Mouse (Mus musculus): ENCODE measurements around the gene Gm6993.

The Gm6993 gene

GRCm38 (mm10) chr12:31240470-31240869 is at the start of gene Gm6993:
Gene Gm6993, plus strand, starts transcription at chr12:31240770.
- no peak for DNase-seq

DNA sequence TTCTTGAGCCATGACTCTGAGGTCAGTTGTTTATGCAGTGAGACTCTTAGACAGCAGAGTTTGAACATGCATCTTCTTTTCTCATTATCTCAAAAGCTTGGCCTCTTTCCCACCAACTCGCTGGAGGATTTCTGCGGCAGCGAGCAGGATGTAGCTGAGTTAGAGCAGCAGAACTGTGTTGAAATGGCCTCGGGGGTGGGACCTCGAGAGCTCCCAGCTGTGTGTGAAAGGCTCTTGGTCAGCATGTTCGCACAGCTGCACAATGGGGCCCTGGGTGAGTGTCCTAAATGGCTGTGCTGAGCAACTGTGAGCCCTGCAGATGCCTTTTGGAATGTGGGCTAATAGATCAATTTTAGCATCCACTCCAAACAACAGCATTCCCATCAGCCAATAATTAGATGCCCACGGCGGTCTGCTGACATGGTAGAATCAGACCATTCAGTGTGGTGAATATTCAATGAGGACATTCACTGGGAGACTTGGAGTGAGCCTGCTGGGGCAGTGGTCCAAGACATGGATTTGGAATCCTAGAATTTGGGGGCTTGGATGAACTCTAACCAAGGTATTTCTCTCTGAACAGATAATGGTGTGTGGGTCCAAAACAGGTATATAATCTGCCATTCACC is 49.1 kb upstream of the Gm6993 start:
- DNase-seq, result no peak

GRCm38 (mm10) chr12:31202509-31202908 is 38.1 kb upstream of the Gm6993 start:
- DNase-seq, result no peak

DNA sequence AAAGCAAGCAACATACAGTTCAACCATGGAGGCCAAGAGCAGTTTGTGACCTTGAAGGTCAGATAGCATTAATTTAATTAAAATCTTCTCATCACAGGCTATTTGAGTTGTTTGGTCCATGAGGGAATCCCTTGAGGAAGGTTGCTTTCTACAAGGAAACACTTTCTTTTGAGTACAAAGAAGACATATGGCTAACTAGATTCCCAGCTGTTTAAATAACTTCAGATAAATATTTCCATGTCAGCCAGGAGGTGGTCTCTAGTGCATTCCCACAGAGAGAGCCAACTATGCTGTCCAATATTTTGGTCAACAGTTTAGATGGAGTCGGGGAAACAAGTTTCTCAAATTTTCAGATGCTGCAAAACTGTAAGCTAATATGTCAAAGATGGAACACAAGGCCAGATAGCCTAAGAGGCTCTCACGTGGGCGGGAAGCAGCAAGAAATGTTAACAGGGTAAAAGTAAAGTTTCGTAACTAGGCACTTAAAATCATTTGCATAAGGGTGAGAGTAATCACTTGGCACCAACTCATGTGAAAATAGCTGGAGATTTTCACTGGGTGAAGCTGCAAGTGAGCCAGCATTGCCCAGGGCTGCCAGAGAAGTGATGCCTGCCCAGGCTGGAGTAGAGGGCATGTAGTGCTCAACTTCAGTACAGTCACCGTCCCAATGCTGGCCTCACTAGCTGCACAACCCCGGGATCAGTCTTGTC is 36.7 kb upstream of the Gm6993 start:
- no peak for DNase-seq

DNA sequence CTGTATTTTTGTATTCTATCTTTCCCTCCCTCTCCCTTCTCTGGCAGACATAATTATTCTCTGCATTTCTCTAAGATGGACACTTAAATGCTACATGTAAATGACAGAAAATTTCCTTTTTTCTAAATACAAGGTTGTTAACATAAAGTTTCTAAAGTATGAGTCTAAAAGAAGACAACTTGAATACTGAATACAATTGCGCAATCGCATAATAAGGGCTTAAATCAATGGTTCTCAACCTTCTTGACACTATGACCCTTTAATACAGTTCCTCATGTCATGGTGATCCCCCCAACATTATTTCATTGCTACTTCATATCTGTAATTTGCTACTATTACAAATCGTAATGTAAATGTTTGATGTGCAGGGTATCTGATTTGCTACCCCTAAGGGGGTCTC is 35.7 kb upstream of the Gm6993 start:
- no peak for DNase-seq

- DNase-seq, result no peak
Observed at GRCm38 (mm10) chr12:31205983-31206633, 34.5 kb upstream of the Gm6993 start.

DNA sequence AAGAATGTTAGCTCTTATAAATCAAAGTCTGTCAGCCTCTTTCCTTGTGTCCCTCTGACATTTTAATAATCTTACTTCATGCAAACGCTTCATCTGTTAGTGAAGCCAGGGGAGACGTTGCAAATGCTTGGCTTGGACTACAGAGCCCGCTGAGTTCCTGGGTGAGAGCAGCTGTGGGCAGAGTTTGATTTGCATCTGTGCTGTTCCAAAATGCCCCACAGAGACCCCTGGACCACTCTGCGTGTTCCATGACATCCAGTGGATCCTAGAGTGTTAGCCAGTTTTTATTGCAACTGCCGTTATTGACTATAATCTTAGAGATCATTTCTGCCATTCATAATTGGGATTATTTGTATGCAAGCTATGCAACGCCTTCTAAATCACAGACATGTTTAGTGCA is 31.8 kb upstream of the Gm6993 start:
- DNase-seq, result no peak

GRCm38 (mm10) chr12:31209377-31209805 is 31.2 kb upstream of the Gm6993 start:
- no peak for DNase-seq

- no peak for DNase-seq
Observed at GRCm38 (mm10) chr12:31213556-31213955, 27.0 kb upstream of the Gm6993 start.

- no peak for DNase-seq
Observed at GRCm38 (mm10) chr12:31215003-31215402, 25.6 kb upstream of the Gm6993 start.

DNA sequence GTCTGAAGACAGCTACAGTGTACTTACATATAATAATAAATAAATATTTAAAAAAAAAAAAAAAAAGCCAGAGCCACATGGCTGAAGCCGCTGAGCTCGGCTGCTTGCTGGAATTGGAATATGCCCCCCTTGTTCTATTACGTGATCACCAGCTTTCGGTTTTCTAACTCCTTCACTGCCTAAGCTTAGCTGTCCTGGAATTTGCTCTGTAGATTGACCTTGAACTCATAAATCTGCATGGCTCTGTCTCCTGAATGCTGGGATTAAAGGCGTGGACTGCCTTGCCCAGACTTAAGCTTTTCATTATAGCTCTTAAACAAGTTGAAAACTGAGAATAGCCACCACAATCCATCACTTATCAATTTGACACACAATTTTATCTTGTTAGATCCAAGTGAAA is 23.3 kb upstream of the Gm6993 start:
- DNase-seq, result no peak

- no peak for DNase-seq
Observed at GRCm38 (mm10) chr12:31218774-31219173, 21.8 kb upstream of the Gm6993 start.

DNA sequence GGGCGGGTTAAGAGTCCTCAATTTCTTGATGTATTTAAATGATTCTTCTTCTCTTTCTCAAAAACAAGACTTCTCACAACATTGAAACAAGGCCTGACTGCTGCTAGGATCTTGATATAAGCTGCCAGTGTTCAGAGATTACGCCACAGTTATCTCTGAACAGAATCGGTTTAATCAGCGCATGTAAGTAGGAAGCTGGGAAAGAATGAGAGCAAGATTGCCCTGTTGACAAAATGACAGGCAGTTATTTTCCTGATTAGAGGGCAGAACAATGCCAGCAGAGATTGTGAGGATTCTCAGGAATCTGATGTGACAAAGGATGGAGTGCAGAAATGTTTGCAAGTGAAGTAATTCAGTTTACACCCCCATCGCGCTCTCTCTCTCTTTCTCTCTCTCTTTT is 19.0 kb upstream of the Gm6993 start:
- no peak for DNase-seq

- DNase-seq, result no peak
Observed at GRCm38 (mm10) chr12:31222282-31222681, 18.3 kb upstream of the Gm6993 start.

DNA sequence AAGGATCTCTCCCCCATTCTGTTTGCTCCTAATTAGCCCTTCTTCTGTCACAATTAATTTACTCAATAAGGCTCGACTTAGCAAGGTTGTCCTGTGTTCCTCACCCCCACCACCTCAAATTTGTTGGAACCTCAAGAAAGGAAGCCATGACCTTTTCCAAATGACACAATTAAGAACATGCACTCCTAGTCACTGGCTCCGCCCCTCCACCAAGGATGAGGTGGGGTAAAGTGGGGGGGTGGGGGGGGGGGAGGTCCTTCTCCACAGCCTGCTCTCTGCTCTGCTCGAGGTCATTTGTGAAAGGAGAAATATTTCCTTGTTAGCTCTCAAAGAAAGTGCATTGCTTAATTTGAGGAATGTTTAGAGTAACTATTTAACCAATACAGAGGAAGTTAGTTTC is 17.8 kb upstream of the Gm6993 start:
- DNase-seq, result no peak

DNA sequence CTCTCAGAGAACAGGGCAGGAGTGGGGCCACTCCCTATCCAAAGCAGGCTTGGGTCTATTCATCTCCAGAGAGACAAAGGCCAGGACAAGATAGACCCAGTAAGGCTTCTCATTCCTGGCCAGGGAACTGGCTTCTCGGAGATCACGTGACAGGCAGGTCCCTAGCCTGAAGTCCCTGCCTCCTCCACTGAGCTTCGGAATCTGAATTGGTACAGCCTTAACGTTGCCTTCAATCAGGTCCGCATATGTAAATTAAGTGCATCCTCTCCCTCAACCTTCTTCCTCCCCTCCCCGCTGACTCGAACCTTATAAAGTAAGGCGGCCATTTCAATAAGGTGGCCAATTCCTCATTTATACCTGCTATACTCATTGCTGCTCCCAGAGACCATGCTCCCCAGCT is 15.1 kb upstream of the Gm6993 start:
- DNase-seq, result no peak

DNA sequence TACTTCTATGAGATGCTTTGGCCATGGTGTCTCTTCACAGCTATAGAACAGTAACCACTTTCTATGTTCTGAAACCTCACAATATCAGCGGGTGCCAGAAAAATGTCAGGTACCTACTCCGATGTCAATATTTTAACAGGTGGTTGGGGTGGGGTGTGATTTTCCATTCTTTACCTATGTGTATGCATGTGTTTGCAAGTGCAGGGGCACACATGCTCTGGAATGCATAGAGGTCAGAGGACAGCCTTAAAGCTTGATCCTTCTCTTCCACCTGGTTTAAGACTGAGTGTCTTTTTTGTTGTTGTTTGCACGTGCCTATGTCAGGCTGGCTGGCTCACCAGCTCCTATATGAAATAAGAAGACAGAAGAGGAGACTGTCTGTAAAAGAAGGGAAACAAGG is 13.4 kb upstream of the Gm6993 start:
- DNase-seq, result no peak

DNA sequence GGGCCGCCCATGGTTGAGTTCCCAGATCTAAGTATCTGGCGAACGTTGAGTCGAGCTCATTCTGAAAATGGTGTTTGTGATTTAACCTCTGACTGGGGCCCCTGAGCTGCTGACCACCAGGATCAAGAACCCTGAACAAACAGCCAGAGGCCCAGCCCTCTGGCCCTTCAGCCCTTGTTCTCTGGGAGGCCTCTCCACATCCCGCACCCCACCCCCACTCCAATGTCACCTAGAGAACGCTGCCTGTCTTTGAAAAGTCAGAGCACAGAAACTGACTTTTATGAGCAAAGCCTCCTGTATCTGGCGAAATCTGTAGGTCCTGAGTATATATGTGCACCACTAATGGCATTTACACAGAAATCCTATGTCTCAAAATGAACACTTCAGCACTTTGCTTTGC is 11.7 kb upstream of the Gm6993 start:
- DNase-seq, result no peak

GRCm38 (mm10) chr12:31232635-31233034 is 7.9 kb upstream of the Gm6993 start:
- no peak for DNase-seq

DNA sequence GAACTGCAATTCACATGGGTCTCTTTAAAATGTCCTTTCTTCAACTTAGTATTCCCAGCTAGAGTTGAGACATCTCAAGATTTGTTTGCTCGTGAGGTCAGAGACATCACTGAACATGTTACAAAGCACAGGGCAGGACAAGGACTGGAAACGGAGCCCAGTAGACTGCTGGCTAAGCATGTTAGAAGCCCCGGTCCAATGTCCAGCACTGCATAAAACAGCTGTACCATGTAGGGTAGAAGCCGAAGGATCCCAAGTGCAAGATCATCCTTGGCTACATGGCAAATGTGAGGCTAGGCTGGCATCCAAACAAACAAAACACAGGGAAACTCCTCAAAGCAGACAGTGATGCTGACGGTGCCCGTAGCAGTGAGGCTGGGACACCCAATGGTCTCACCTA is 5.6 kb upstream of the Gm6993 start:
- no peak for DNase-seq

DNA sequence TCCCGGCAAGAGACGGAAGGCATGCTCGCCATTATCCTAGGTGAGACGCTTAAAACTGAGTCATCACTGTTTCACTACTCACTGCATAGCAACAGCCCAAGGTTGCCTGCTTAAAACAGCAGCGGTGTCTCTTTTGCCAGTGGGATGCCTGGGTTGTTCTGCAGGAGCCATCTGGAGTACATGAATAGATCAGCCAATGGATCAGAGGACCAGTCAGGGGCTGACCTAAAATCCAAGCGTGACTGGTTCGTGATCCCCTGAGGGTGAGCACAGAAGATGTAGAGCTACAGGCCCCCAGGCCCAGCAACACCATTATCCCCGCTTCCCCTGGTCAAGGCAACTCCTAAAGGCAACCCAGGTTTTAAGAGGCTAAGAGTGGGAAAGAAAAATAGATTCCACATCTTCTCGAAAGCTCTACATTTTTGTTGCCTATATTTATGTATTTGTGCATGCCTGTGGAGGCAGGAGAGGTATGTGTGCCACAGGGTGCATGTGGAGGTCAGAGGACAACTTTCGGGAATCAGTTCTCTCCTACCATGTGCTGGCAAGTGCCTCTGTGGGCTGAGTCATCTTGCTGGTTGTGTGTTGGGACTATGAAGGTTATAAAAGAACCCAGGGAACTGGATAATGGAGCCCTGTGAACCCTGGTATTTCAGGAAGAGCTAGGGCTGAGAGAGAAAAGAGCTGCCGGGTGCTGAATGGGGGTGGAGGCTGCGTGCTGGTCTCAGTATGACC is 3.5 kb upstream of the Gm6993 start:
- peak; percentile 43 for DNase-seq

DNA sequence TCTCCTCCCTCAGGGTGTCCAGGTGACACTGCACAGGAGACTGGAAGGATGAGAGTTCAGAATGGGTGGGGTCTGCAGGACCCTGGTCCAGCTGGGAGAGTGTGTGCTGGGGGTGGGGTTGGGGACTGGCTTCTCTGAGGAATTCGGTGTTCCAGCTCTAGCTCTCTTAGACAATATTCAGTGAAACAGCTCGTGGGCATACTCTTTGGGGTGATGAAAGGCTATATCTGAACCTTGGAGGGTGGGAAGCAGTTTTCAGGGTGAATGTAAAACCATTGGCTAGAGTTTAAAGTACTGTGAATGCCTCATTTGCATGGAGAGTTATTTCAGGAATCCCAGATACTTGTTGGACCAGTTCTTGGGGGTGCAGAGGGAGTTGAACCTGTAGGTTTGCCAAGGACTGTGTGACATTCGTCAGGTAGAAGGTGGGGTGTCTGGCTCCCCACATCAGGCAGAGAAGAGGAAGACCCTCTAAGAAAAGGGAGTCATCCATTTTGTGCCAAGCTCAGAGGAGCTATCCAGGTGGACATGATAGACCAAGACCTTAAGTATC is 1.5 kb upstream of the Gm6993 start:
- DNase-seq, result no peak

DNA sequence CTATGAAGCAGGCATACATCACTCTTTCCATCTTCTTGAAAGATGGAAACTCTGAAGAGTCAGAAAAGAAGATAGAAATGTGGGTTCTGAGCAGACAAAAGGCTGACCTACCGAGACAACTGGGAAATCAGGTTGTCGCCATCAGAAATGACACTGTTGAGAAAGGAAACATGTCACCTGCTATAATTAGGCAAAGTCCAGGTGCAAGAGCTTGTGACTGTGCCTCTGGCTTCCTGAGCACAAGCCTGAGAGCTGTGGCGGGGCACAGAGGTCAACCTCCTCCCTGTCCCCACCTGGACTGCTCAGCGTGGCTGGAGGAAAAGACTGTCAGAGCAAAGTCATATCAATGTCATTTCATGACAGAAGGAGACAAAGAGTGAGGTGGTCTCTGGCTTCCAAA is 772 bp upstream of the Gm6993 start:
- no peak for DNase-seq

All from right cerebral cortex, postnatal 25 days (tissue).